Mouse (Mus musculus): ENCODE data around the gene Arpc4. TPM values are rescaled to one million over a fixed set of nuclear protein-coding genes. Genes with fewer than 3 reads are reported as not detected.

Arpc4 gene
- polyA plus RNA-seq, 1 experiment from 2014 or later: 265 TPM

GRCm38 (mm10) chr6:113341574-113341973 lies 36.3 kb upstream of the Arpc4 start:
- no peak overlapping the region; the same call in 1 of the 2 replicates for H3K27ac ChIP-seq (ENCODE audit: low read depth, low read length)
- H3K36me3 ChIP-seq (ENCODE audit: control insufficient read depth, insufficient read depth, low read length): peaks cover 23% of the 10 kb centered on the region
- H3K4me1 ChIP-seq (ENCODE audit: control insufficient read depth, insufficient read depth, low read length): peaks cover 14% of the 10 kb centered on the region
- no peaks in the 10 kb centered on the region for H3K9me3 ChIP-seq (replicated peaks; ENCODE audit: control insufficient read depth, low read length)
- no peaks in the 10 kb centered on the region for H3K27me3 ChIP-seq (replicated peaks; ENCODE audit: control insufficient read depth, insufficient read depth, low read length)
- H3K4me2 ChIP-seq (ENCODE audit: low read length): no peak overlapping the region
- no peak for DNase-seq (ENCODE audit: low spot score)
- WGBS: 91% methylated on average over 6 of the region's 6 CpGs
- no peak for ATAC-seq
- no peak overlapping the region for H3K9ac ChIP-seq (ENCODE audit: low read length)
- H3K4me3 ChIP-seq (ENCODE audit: low read depth, low read length): no peak overlapping the region

GRCm38 (mm10) chr6:113342297-113342696 lies 35.6 kb upstream of the Arpc4 start:
- no peak overlapping the region for H3K4me3 ChIP-seq (ENCODE audit: low read depth, low read length)
- WGBS: 40% methylated on average over 4 of the region's 7 CpGs
- DNase-seq (ENCODE audit: low spot score): no peak

DNA sequence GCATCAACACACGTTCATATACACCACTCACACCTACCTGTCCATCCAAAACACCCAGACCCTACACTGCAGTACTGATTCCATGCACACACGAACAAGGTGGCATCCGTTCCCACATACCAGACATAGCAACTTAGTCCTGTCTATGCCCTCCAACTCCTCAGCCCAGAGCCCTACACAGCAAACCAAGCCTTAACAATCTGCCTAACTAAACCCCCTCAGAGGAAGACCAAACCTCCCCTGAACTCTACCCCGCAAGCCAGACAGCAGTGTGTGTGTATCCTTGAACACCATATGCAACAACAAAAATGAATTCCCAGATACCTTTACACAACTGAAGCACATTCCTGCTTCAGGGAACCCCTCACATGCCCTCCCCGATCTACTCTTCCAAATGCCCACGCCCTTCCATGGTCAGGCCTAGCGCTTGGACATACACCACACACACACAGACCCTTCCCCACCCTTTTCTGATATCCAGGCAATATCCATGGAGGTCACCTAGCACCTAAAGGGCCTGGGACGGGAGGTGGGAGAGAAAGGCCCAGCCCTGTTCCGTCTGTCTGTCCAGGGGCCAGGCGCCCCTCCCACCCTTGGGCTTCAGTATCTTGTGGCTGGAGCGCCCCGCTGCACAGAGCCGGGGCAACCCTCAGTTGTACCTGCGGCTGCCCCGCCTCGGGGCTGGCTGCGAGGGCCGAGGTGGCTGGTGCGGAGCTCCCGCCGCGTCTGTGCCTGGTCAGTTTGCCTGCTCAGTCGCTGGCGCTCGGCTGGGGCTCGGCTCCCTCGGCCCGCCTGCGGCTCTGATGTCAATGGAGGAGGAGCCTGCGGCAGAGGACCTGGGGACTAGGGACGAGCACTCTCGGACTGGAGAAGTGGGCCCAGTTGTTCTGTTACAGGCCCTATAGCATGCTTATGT lies 34.5 kb upstream of the Arpc4 start, which contains the start of gene Camk1:
Camk1 (minus strand) TSS at position 808 of the 916 bp plus-strand sequence.
- peaks cover 14% of the 10 kb centered on the region for H3K4me1 ChIP-seq (ENCODE audit: control insufficient read depth, insufficient read depth, low read length)
- DNase-seq (ENCODE audit: low spot score) (peak; percentile 61), ATAC-seq (peak; percentile 86)
- H3K4me3 ChIP-seq (ENCODE audit: low read depth, low read length): peak within 1 kb of the TSS; percentile 54
- peak within 1 kb of the TSS; percentile 80 for H3K4me2 ChIP-seq (ENCODE audit: low read length)
- peak within 1 kb of the TSS; percentile 21; the same call in 1 of the 2 replicates for H3K27ac ChIP-seq (ENCODE audit: low read depth, low read length)
- no peaks in the 10 kb centered on the region for H3K27me3 ChIP-seq (replicated peaks; ENCODE audit: control insufficient read depth, insufficient read depth, low read length)
- H3K9me3 ChIP-seq (replicated peaks; ENCODE audit: control insufficient read depth, low read length): no peaks in the 10 kb centered on the region
- peak within 1 kb of the TSS; percentile 87 for H3K9ac ChIP-seq (ENCODE audit: low read length)
- WGBS: 17% methylated on average over 32 of the region's 32 CpGs
- peaks cover 10% of the 10 kb centered on the region for H3K36me3 ChIP-seq (ENCODE audit: control insufficient read depth, insufficient read depth, low read length)

More at GRCm38 (mm10) chr6:113342297-113342696, 35.6 kb upstream of the Arpc4 start:
- H3K36me3 ChIP-seq (ENCODE audit: control insufficient read depth, insufficient read depth, low read length): peaks cover 18% of the 10 kb centered on the region
- H3K9ac ChIP-seq (ENCODE audit: low read length): no peak overlapping the region
- H3K9me3 ChIP-seq (replicated peaks; ENCODE audit: control insufficient read depth, low read length): no peaks in the 10 kb centered on the region
- 0 out of 2 replicates have a peak overlapping the region, but pooled peaks have one; percentile 9 for H3K27ac ChIP-seq (ENCODE audit: low read depth, low read length)
- no peak for ATAC-seq
- peak overlapping the region; percentile 80 for H3K4me2 ChIP-seq (ENCODE audit: low read length)
- peaks cover 14% of the 10 kb centered on the region for H3K4me1 ChIP-seq (ENCODE audit: control insufficient read depth, insufficient read depth, low read length)
- H3K27me3 ChIP-seq (replicated peaks; ENCODE audit: control insufficient read depth, insufficient read depth, low read length): no peaks in the 10 kb centered on the region

DNA sequence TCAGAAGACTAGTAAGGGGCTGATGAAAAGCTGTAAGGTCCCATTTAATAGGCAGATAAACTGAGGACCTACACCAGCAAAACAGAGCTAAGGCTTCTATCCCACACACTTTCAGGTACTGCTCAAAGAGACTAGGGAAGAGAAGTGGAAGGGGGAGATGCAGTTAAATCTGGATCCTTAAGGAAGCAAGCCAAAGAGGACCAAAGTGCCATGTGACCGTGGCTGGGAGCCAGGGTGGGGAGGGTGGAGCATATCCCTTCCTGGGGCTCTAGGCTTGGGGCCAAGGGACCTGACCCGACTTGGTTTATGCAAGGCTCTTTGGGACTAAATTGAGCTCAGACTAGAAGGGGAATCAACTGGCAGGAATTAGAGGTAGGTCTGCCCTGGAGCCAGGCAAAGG lies 33.6 kb upstream of the Arpc4 start:
- DNase-seq (ENCODE audit: low spot score) (peak; percentile 32), ATAC-seq (0 out of 2 replicates have a peak, but pooled peaks have one; percentile 8)
- peaks cover 14% of the 10 kb centered on the region for H3K4me1 ChIP-seq (ENCODE audit: control insufficient read depth, insufficient read depth, low read length)
- H3K4me2 ChIP-seq (ENCODE audit: low read length): peak overlapping the region; percentile 80
- H3K27ac ChIP-seq (ENCODE audit: low read depth, low read length): no peak overlapping the region
- H3K4me3 ChIP-seq (ENCODE audit: low read depth, low read length): no peak overlapping the region
- 48% methylated on average over 2 of the region's 2 CpGs for WGBS
- peaks cover 7% of the 10 kb centered on the region for H3K36me3 ChIP-seq (ENCODE audit: control insufficient read depth, insufficient read depth, low read length)
- no peaks in the 10 kb centered on the region for H3K9me3 ChIP-seq (replicated peaks; ENCODE audit: control insufficient read depth, low read length)
- H3K27me3 ChIP-seq (replicated peaks; ENCODE audit: control insufficient read depth, insufficient read depth, low read length): no peaks in the 10 kb centered on the region
- H3K9ac ChIP-seq (ENCODE audit: low read length): peak overlapping the region; percentile 87; the same call in 1 of the 2 replicates

DNA sequence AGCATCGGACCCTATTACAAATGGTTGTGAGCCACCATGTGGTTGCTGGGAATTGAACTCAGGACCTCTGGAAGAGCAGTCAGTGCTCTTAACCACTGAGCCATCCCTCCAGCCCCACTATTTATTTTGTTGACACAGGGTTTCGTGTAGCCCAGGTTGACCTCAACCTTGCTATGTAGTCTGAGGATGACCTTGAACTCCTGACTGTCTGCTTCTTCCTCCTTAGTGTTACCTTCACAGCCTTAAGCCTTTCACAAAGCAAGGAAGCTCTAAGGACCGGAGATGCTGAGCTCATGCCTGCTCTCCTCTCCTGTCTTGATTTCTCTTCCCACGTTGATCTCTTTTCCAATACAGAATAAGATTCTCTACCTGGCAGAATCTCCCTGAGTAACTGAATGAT lies 31.0 kb upstream of the Arpc4 start:
- ATAC-seq: no peak
- WGBS: 92% methylated on average over 4 of the region's 4 CpGs
- Histone ChIP-seq H3K9ac (ENCODE audit: low read length) (no peak overlapping the region), H3K4me3 (ENCODE audit: low read depth, low read length) (no peak overlapping the region), H3K27me3 (replicated peaks; ENCODE audit: control insufficient read depth, insufficient read depth, low read length) (no peaks in the 10 kb centered on the region), H3K9me3 (replicated peaks; ENCODE audit: control insufficient read depth, low read length) (no peaks in the 10 kb centered on the region), H3K4me1 (ENCODE audit: control insufficient read depth, insufficient read depth, low read length) (peaks cover 14% of the 10 kb centered on the region), H3K4me2 (ENCODE audit: low read length) (no peak overlapping the region), H3K27ac (ENCODE audit: low read depth, low read length) (no peak overlapping the region), H3K36me3 (ENCODE audit: control insufficient read depth, insufficient read depth, low read length) (no peaks in the 10 kb centered on the region)
- DNase-seq (ENCODE audit: low spot score): no peak

DNA sequence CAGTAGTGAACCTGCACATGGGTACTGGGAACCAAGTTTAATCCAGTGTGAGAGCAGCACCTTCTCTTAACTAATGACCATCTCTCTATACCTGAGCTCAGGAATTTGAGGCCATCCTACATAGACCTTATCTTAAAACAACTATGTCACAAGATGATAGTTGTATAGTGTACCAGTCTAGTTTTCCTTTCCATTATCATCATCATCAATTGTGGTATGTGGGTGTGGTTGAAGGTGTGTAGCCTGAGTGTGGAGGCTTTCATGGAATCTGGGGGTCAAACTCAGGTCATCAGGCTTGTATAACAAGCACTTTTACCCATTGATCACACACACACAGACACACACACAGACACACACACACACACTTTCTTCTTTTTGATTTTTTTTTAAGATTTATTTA lies 27.4 kb upstream of the Arpc4 start:
- H3K4me2 ChIP-seq (ENCODE audit: low read length): no peak overlapping the region
- H3K4me1 ChIP-seq (ENCODE audit: control insufficient read depth, insufficient read depth, low read length): no peaks in the 10 kb centered on the region
- ATAC-seq: no peak
- no peaks in the 10 kb centered on the region for H3K36me3 ChIP-seq (ENCODE audit: control insufficient read depth, insufficient read depth, low read length)
- H3K9ac ChIP-seq (ENCODE audit: low read length): no peak overlapping the region
- H3K27ac ChIP-seq (ENCODE audit: low read depth, low read length): no peak overlapping the region
- H3K27me3 ChIP-seq (replicated peaks; ENCODE audit: control insufficient read depth, insufficient read depth, low read length): no peaks in the 10 kb centered on the region
- H3K9me3 ChIP-seq (replicated peaks; ENCODE audit: control insufficient read depth, low read length): no peaks in the 10 kb centered on the region
- H3K4me3 ChIP-seq (ENCODE audit: low read depth, low read length): no peak overlapping the region
- no peak for DNase-seq (ENCODE audit: low spot score)

DNA sequence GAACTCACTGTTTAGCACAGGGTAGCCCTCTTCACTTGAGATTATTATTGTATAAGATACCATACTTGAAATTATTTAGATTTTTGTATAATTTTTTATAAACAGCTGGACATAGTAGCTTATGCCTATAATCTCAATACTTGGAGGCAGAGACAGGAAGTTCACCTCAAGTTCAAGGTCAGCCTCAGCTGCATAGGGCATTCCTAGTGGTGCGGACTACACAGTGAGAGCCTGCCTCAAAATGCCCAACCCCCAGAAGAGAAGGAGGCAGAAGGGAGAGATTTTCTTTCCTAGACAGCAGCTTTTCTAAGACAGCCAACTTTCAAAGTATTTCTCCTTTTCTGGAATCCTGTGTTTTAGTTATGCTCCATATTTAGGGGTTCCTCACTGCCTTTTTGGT lies 26.8 kb upstream of the Arpc4 start:
- Histone ChIP-seq H3K36me3 (ENCODE audit: control insufficient read depth, insufficient read depth, low read length) (no peaks in the 10 kb centered on the region), H3K4me1 (ENCODE audit: control insufficient read depth, insufficient read depth, low read length) (no peaks in the 10 kb centered on the region), H3K27ac (ENCODE audit: low read depth, low read length) (no peak overlapping the region), H3K9me3 (replicated peaks; ENCODE audit: control insufficient read depth, low read length) (no peaks in the 10 kb centered on the region), H3K4me2 (ENCODE audit: low read length) (no peak overlapping the region), H3K27me3 (replicated peaks; ENCODE audit: control insufficient read depth, insufficient read depth, low read length) (no peaks in the 10 kb centered on the region), H3K4me3 (ENCODE audit: low read depth, low read length) (no peak overlapping the region), H3K9ac (ENCODE audit: low read length) (no peak overlapping the region)
- WGBS: 94% methylated on average over 1 of the region's 1 CpGs
- ATAC-seq: no peak
- DNase-seq (ENCODE audit: low spot score): no peak

DNA sequence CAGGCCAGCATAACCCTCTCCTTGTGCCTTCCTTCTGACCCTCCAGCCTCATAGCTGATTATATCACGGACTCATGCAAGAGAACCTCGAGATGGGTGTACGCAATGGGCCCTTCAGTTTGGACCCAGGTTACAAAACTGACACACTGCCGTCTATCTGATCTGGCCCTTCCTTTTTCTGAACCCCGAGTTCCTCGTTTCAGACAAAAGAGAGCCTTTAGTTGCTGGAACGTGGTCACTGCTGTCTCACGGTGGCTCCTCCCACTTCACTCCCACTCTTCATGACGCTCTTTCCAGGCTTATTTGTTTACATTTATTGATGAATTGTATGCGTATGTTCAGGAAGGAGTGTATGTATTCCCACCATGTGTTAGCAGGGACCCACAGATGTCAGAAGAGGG lies 26.3 kb upstream of the Arpc4 start:
- Histone ChIP-seq H3K4me1 (ENCODE audit: control insufficient read depth, insufficient read depth, low read length) (no peaks in the 10 kb centered on the region), H3K9me3 (replicated peaks; ENCODE audit: control insufficient read depth, low read length) (no peaks in the 10 kb centered on the region), H3K9ac (ENCODE audit: low read length) (no peak overlapping the region), H3K27me3 (replicated peaks; ENCODE audit: control insufficient read depth, insufficient read depth, low read length) (no peaks in the 10 kb centered on the region), H3K27ac (ENCODE audit: low read depth, low read length) (no peak overlapping the region), H3K4me3 (ENCODE audit: low read depth, low read length) (no peak overlapping the region), H3K4me2 (ENCODE audit: low read length) (no peak overlapping the region), H3K36me3 (ENCODE audit: control insufficient read depth, insufficient read depth, low read length) (no peaks in the 10 kb centered on the region)
- ATAC-seq (no peak), DNase-seq (ENCODE audit: low spot score) (no peak)
- WGBS: 56% methylated on average over 10 of the region's 10 CpGs

GRCm38 (mm10) chr6:113352820-113353219 lies 25.1 kb upstream of the Arpc4 start:
- no peak for DNase-seq (ENCODE audit: low spot score)
- Histone ChIP-seq H3K27me3 (replicated peaks; ENCODE audit: control insufficient read depth, insufficient read depth, low read length) (no peaks in the 10 kb centered on the region), H3K4me3 (ENCODE audit: low read depth, low read length) (no peak overlapping the region), H3K36me3 (ENCODE audit: control insufficient read depth, insufficient read depth, low read length) (no peaks in the 10 kb centered on the region), H3K4me1 (ENCODE audit: control insufficient read depth, insufficient read depth, low read length) (no peaks in the 10 kb centered on the region), H3K27ac (ENCODE audit: low read depth, low read length) (no peak overlapping the region), H3K9ac (ENCODE audit: low read length) (no peak overlapping the region), H3K9me3 (replicated peaks; ENCODE audit: control insufficient read depth, low read length) (no peaks in the 10 kb centered on the region), H3K4me2 (ENCODE audit: low read length) (no peak overlapping the region)
- no peak for ATAC-seq
- WGBS: 76% methylated on average over 3 of the region's 3 CpGs

All from forebrain, embryonic 14.5 days (tissue).